Comparison of ENCODE assay signal across 7 mouse cellular contexts in genomic region chr2:72021845-72022244, GRCm38 (mm10). TPM values are rescaled to one million over a fixed set of nuclear protein-coding genes. Genes with fewer than 3 reads are reported as not detected.
DNase-seq lines count a peak whose midpoint lies in the region.

No protein-coding gene starts in this region.

- DNase-seq in kidney, adult 8-10 months, result peak; percentile 8 to 15
- no peak for DNase-seq in kidney, adult 18-20 months
- DNase-seq in ES-CJ7 (ENCODE audit: low read depth, low spot score) (peak; percentile 28), R1 (ENCODE audit: low read depth, low spot score) (peak; percentile 44)
- DNase-seq in cerebellum, postnatal 36 days, result peak; percentile 98 to 100
- no peak for DNase-seq in urinary bladder, adult 2 months (ENCODE audit: low spot score)
- DNase-seq in testis, postnatal 10 days (ENCODE audit: low spot score), result no peak

RNA-seq across cellular contexts. Expression of gene Rapgef4, which starts 40.8 kb away (rescaled TPM):
- polyA plus RNA-seq in urinary bladder, adult 2 months (2012; rRNA removed), result 1.9 and 2.8 TPM in 2 replicates

Comparison
In these comparisons a context has a peak if more than half of its experiments do, and no peak if none do; other contexts are left out.
1. DNase-seq: peak in kidney, adult 8-10 months (2 of 2), ES-CJ7 (single experiment), R1 (single experiment) and cerebellum, postnatal 36 days (2 of 2); none in kidney, adult 18-20 months (single experiment), urinary bladder, adult 2 months (single experiment) and testis, postnatal 10 days (single experiment).